ENCODE assay signal across 11 mouse cellular contexts in the genomic region with DNA sequence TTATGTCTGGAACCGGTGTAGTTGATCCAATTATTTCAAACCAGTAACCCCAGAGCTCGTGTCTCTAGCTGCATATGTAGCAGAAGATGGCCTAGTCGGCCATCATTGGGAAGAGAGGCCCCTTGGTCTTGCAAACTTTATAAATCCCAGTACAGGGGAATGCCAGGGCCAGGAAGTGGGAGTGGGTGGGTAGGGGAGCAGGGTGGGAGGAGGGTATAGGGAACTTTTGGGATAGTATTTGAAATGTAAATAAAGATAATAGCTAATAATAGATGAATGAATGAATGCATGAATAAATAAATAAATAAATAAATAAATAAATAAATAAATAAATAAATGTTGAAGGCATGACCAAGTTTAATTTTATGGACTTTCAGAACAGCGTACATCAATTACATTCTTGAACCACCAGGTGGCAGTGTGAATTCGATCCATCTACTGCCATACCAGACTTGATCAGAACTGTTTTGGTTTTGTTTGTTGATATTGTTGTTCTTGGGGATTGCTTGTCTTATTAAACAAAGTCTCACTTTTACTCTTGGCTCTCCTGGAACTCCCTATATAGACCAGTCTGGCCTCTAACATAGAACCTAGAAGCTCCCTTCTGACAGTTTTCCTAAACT. TPM values are rescaled to one million over a fixed set of nuclear protein-coding genes. Genes with fewer than 3 reads are reported as not detected.
DNase-seq lines count a peak whose midpoint lies in the region; ATAC-seq and TF ChIP-seq lines count a peak whose summit lies in the region.
"Not testable (repeated sequence)": the region's sequence is repeated elsewhere in the genome, so short reads cannot be mapped to it uniquely, and the experiment has no call there.
"Had no signal": no experiment of that assay in that cellular context is flagged by ENCODE, and none has a peak within 500 bp of the region (broad histone marks: within the 10 kb centered on the region; RNA-seq: fewer than 3 reads in every experiment).

No protein-coding gene starts in this region.

- not testable (repeated sequence) for H3K27ac ChIP-seq in forebrain, embryonic 11.5 days (ENCODE audit: low read depth, low read length); hindbrain, embryonic 10.5 days; lung, embryonic 14.5 days (ENCODE audit: low read depth); neural tube, embryonic 12.5 days

- not testable (repeated sequence) for H3K9me3 ChIP-seq in forebrain, embryonic 11.5 days (ENCODE audit: control insufficient read depth, low read length); hindbrain, embryonic 10.5 days; lung, embryonic 14.5 days (ENCODE audit: low read depth, low read length); neural tube, embryonic 12.5 days

- peak; percentile 65 for TF ChIP-seq CTCF in lung, embryonic 14.5 days (IDR thresholded peaks at IDR 0.05; ENCODE audit: low read depth)

- not testable (repeated sequence) for H3K4me3 ChIP-seq in forebrain, embryonic 11.5 days (ENCODE audit: low read depth, low read length); hindbrain, embryonic 10.5 days; lung, embryonic 14.5 days (ENCODE audit: low read depth, low read length); neural tube, embryonic 12.5 days

- not testable (repeated sequence) for H3K9ac ChIP-seq in forebrain, embryonic 11.5 days (ENCODE audit: low read length); lung, embryonic 14.5 days; neural tube, embryonic 12.5 days

- H3K27me3 ChIP-seq in forebrain, embryonic 11.5 days (ENCODE audit: control insufficient read depth, insufficient read depth, low read length); hindbrain, embryonic 10.5 days (ENCODE audit: insufficient read depth, poor library complexity, severe bottlenecking); lung, embryonic 14.5 days (ENCODE audit: insufficient read depth, low read length); neural tube, embryonic 12.5 days (replicated peaks): not testable (repeated sequence)

- not testable (repeated sequence) for H3K4me1 ChIP-seq in forebrain, embryonic 11.5 days (replicated peaks; ENCODE audit: control insufficient read depth, insufficient read depth, low read length); hindbrain, embryonic 10.5 days (replicated peaks); lung, embryonic 14.5 days (ENCODE audit: insufficient read depth); neural tube, embryonic 12.5 days

- ATAC-seq in forebrain, embryonic 11.5 days (replicated peaks; ENCODE audit: low FRiP score), result peak; percentile 76
- ATAC-seq in lung, embryonic 14.5 days (ENCODE audit: insufficient read depth), result not testable (repeated sequence)
- ATAC-seq in neural tube, embryonic 12.5 days (ENCODE audit: low FRiP score, low read depth), result 0 out of 2 replicates have a peak, but pooled peaks have one; percentile 48

- not testable (repeated sequence) for H3K36me3 ChIP-seq in forebrain, embryonic 11.5 days (ENCODE audit: control insufficient read depth, insufficient read depth, low read length); hindbrain, embryonic 10.5 days; lung, embryonic 14.5 days (ENCODE audit: insufficient read depth); neural tube, embryonic 12.5 days

- peak; percentile 71 for DNase-seq in MN1 (ENCODE audit: low spot score)
- DNase-seq in cerebellum, adult 11 months, result peak; percentile 1
- DNase-seq in forebrain, embryonic 11.5 days (ENCODE audit: low spot score), result not testable (repeated sequence)
- DNase-seq in hindbrain, embryonic 10.5 days (ENCODE audit: low spot score), result peak; percentile 20
- DNase-seq in layer of hippocampus, adult 11-12 months (ENCODE audit: low spot score), result peak; percentile 19
- peak; percentile 72 for DNase-seq in lung, embryonic 14.5 days
- peak; percentile 12 for DNase-seq in urinary bladder, postnatal 14 days (ENCODE audit: low spot score)

- 55% methylated on average over 5 of the region's 5 CpGs for WGBS in forebrain, embryonic 11.5 days
- 53% methylated on average over 5 of the region's 5 CpGs for WGBS in hindbrain, embryonic 10.5 days
- 45% methylated on average over 5 of the region's 5 CpGs for WGBS in lung, embryonic 14.5 days
- 52% methylated on average over 5 of the region's 5 CpGs for WGBS in neural tube, embryonic 12.5 days

- H3K4me2 ChIP-seq in forebrain, embryonic 11.5 days (ENCODE audit: low read depth, low read length, severe bottlenecking); lung, embryonic 14.5 days; neural tube, embryonic 12.5 days (replicated peaks): not testable (repeated sequence)

RNA-seq across cellular contexts. Expression of a gene that starts 11.1 kb away (rescaled TPM):
- polyA plus RNA-seq in forebrain, embryonic 11.5 days (2014; fragmentation: Nextera tagmentation; extraction: Ambion mirVana), result not detected in 2 replicates
- polyA plus RNA-seq in hindbrain, embryonic 10.5 days (2016; fragmentation: Nextera tagmentation; extraction: Ambion mirVana), result not detected in 2 replicates
- polyA plus RNA-seq in lung, embryonic 14.5 days (2014; fragmentation: Nextera tagmentation; extraction: Ambion mirVana), result not detected in 2 replicates
- not detected in 2 replicates for polyA plus RNA-seq in neural tube, embryonic 12.5 days (2016; fragmentation: Nextera tagmentation; extraction: Ambion mirVana)
- polyA plus RNA-seq: erythroblast, embryonic 14.5 days; heart, embryonic 12.5 days; midbrain, embryonic 10.5 days had no signal

RNA-seq across cellular contexts. Expression of a gene that starts 35.6 kb away (rescaled TPM):
- polyA plus RNA-seq in forebrain, embryonic 11.5 days (2014; fragmentation: Nextera tagmentation; extraction: Ambion mirVana), result not detected in 2 replicates
- polyA plus RNA-seq in hindbrain, embryonic 10.5 days (2016; fragmentation: Nextera tagmentation; extraction: Ambion mirVana), result not detected in 2 replicates
- polyA plus RNA-seq in lung, embryonic 14.5 days (2014; fragmentation: Nextera tagmentation; extraction: Ambion mirVana), result not detected in 2 replicates
- not detected in 2 replicates for polyA plus RNA-seq in neural tube, embryonic 12.5 days (2016; fragmentation: Nextera tagmentation; extraction: Ambion mirVana)
- polyA plus RNA-seq: erythroblast, embryonic 14.5 days; heart, embryonic 12.5 days; midbrain, embryonic 10.5 days had no signal

RNA-seq across cellular contexts. Expression of a gene that starts 57.5 kb away (rescaled TPM):
- polyA plus RNA-seq in forebrain, embryonic 11.5 days (2014; fragmentation: Nextera tagmentation; extraction: Ambion mirVana), result not detected in 2 replicates
- not detected in 2 replicates for polyA plus RNA-seq in hindbrain, embryonic 10.5 days (2016; fragmentation: Nextera tagmentation; extraction: Ambion mirVana)
- not detected in 2 replicates for polyA plus RNA-seq in lung, embryonic 14.5 days (2014; fragmentation: Nextera tagmentation; extraction: Ambion mirVana)
- polyA plus RNA-seq in neural tube, embryonic 12.5 days (2016; fragmentation: Nextera tagmentation; extraction: Ambion mirVana), result not detected in 2 replicates
- polyA plus RNA-seq: erythroblast, embryonic 14.5 days; heart, embryonic 12.5 days; midbrain, embryonic 10.5 days had no signal
